In genomic region chr5:72505740-72506139, GRCm38 (mm10) we compare ENCODE assay signal across 9 mouse cellular contexts. TPM values are rescaled to one million over a fixed set of nuclear protein-coding genes. Genes with fewer than 3 reads are reported as not detected.
DNase-seq lines count a peak whose midpoint lies in the region; ATAC-seq and TF ChIP-seq lines count a peak whose summit lies in the region.
"Had no signal": no experiment of that assay in that cellular context is flagged by ENCODE, and none has a peak within 500 bp of the region (broad histone marks: within the 10 kb centered on the region; RNA-seq: fewer than 3 reads in every experiment).

No protein-coding gene starts in this region.

- H3K4me3 ChIP-seq in embryonic facial prominence, embryonic 11.5 days (ENCODE audit: low read depth, low read length): no peak overlapping the region
- no peak overlapping the region for H3K4me3 ChIP-seq in embryonic facial prominence, embryonic 10.5 days
- H3K4me3 ChIP-seq in liver, adult 2 months (ENCODE audit: insufficient read depth, low read depth, low read length): no peak overlapping the region
- H3K4me3 ChIP-seq in liver, embryonic 12.5 days: no peak overlapping the region
- H3K4me3 ChIP-seq: lung, embryonic 15.5 days had no signal

- H3K4me2 ChIP-seq in embryonic facial prominence, embryonic 11.5 days (ENCODE audit: low read depth, low read length): no peak overlapping the region
- H3K4me2 ChIP-seq in liver, embryonic 12.5 days: no peak overlapping the region
- H3K4me2 ChIP-seq: lung, embryonic 15.5 days had no signal

- WGBS in embryonic facial prominence, embryonic 11.5 days: 76% methylated on average over 5 of the region's 5 CpGs
- WGBS in embryonic facial prominence, embryonic 10.5 days: 72% methylated on average over 5 of the region's 5 CpGs
- WGBS in liver, adult 2 months: 63% methylated on average over 5 of the region's 5 CpGs
- WGBS in liver, embryonic 12.5 days (ENCODE audit: insufficient replicate concordance): 59% methylated on average over 5 of the region's 5 CpGs

- no peak overlapping the region for H3K27ac ChIP-seq in embryonic facial prominence, embryonic 11.5 days (replicated peaks; ENCODE audit: low read depth, low read length)
- no peak overlapping the region for H3K27ac ChIP-seq in embryonic facial prominence, embryonic 10.5 days (replicated peaks)
- H3K27ac ChIP-seq in liver, adult 2 months (replicated peaks; ENCODE audit: insufficient read depth, low read depth, low read length): no peak overlapping the region
- no peak overlapping the region for H3K27ac ChIP-seq in liver, embryonic 12.5 days
- H3K27ac ChIP-seq: lung, embryonic 15.5 days had no signal

- H3K9ac ChIP-seq in embryonic facial prominence, embryonic 11.5 days (replicated peaks; ENCODE audit: low read length): no peak overlapping the region
- no peak overlapping the region for H3K9ac ChIP-seq in liver, adult 2 months (ENCODE audit: low read depth, low read length)
- H3K9ac ChIP-seq in liver, embryonic 12.5 days: no peak overlapping the region
- H3K9ac ChIP-seq: lung, embryonic 15.5 days had no signal

- TF ChIP-seq CTCF in liver, adult 2 months (IDR thresholded peaks at IDR 0.05; ENCODE audit: low read depth, low read length): peak; percentile 34; the same call in 1 of the 2 replicates

- no peaks in the 10 kb centered on the region; the same call in 1 of the 2 replicates for H3K4me1 ChIP-seq in embryonic facial prominence, embryonic 11.5 days (ENCODE audit: control insufficient read depth, insufficient read depth, low read length)
- peaks cover 14% of the 10 kb centered on the region for H3K4me1 ChIP-seq in embryonic facial prominence, embryonic 10.5 days
- H3K4me1 ChIP-seq in liver, adult 2 months (ENCODE audit: control insufficient read depth, insufficient read depth, low read length): peaks cover 6% of the 10 kb centered on the region; the same call in 1 of the 2 replicates
- peaks cover 11% of the 10 kb centered on the region; the same call in 1 of the 2 replicates for H3K4me1 ChIP-seq in liver, embryonic 12.5 days

- no peaks in the 10 kb centered on the region for H3K9me3 ChIP-seq in embryonic facial prominence, embryonic 11.5 days (replicated peaks; ENCODE audit: control insufficient read depth, low read length)
- no peaks in the 10 kb centered on the region for H3K9me3 ChIP-seq in embryonic facial prominence, embryonic 10.5 days
- H3K9me3 ChIP-seq in liver, embryonic 12.5 days (replicated peaks): no peaks in the 10 kb centered on the region
- H3K9me3 ChIP-seq: lung, embryonic 15.5 days had no signal

- no peaks in the 10 kb centered on the region for H3K79me2 ChIP-seq in liver, adult 2 months (ENCODE audit: control insufficient read depth, insufficient read depth, low read length)

- peak; percentile 58 for DNase-seq in embryonic facial prominence, embryonic 11.5 days (ENCODE audit: low spot score)
- DNase-seq in embryonic facial prominence, embryonic 10.5 days (ENCODE audit: low spot score): no peak
- peak; percentile 62 for DNase-seq in liver, adult 2 months (ENCODE audit: extremely low read depth, low read depth, low spot score)
- peak; percentile 15 for DNase-seq in neural tube, embryonic 10.5 days (ENCODE audit: extremely low spot score, low spot score)
- DNase-seq in right cerebral cortex, postnatal 36 days (ENCODE audit: low spot score in 2 of 2): no peak
- DNase-seq in spleen, postnatal 4 days (ENCODE audit: low spot score in 2 of 2): no peak

- peaks cover 17% of the 10 kb centered on the region for H3K27me3 ChIP-seq in embryonic facial prominence, embryonic 11.5 days (ENCODE audit: control insufficient read depth, insufficient read depth, low read length)
- peaks cover 49% of the 10 kb centered on the region for H3K27me3 ChIP-seq in embryonic facial prominence, embryonic 10.5 days (replicated peaks; ENCODE audit: low read depth, poor library complexity, severe bottlenecking)
- no peaks in the 10 kb centered on the region for H3K27me3 ChIP-seq in liver, adult 2 months (ENCODE audit: control insufficient read depth, insufficient read depth, low read length)
- peaks cover 45% of the 10 kb centered on the region for H3K27me3 ChIP-seq in liver, embryonic 12.5 days (replicated peaks)

- TF ChIP-seq POLR2A in liver, adult 2 months (IDR thresholded peaks at IDR 0.05; ENCODE audit: extremely low read depth, insufficient read depth, low read length): no peak

- H3K36me3 ChIP-seq in embryonic facial prominence, embryonic 11.5 days (replicated peaks; ENCODE audit: control insufficient read depth, insufficient read depth, low read depth, low read length): no peaks in the 10 kb centered on the region
- H3K36me3 ChIP-seq in embryonic facial prominence, embryonic 10.5 days (replicated peaks): peaks cover under 1% of the 10 kb centered on the region; the same call in 1 of the 2 replicates
- H3K36me3 ChIP-seq in liver, adult 2 months (ENCODE audit: control insufficient read depth, insufficient read depth, low read length): no peaks in the 10 kb centered on the region
- no peaks in the 10 kb centered on the region for H3K36me3 ChIP-seq in liver, embryonic 12.5 days
- H3K36me3 ChIP-seq: lung, embryonic 15.5 days had no signal

- ATAC-seq in embryonic facial prominence, embryonic 11.5 days (replicated peaks; ENCODE audit: insufficient number of reproducible peaks, low FRiP score, low TSS enrichment, low read depth): no peak
- no peak for ATAC-seq in liver, embryonic 12.5 days
- peak; percentile 51; the same call in 1 of the 2 replicates for ATAC-seq in common myeloid progenitor, adult 5-6 weeks (replicated peaks; ENCODE audit: low read depth, poor library complexity, severe bottlenecking)

RNA-seq across cellular contexts. Expression of gene Corin, which starts 1.5 kb away (rescaled TPM):
- 4.0 and 4.2 TPM in 2 replicates for polyA plus RNA-seq in embryonic facial prominence, embryonic 11.5 days (2014; fragmentation: Nextera tagmentation; extraction: Ambion mirVana)
- 1.4 and 1.9 TPM in 2 replicates for polyA plus RNA-seq in embryonic facial prominence, embryonic 10.5 days (2016; fragmentation: Nextera tagmentation; extraction: Ambion mirVana)
- 0.13 and 0.46 TPM in 2 replicates for total RNA-seq in liver, adult 2 months (2014; rRNA removed)
- 0.10 TPM in 1 of 2 replicates, not detected in the other for polyA plus RNA-seq in liver, adult 2 months (2012; rRNA removed)
- polyA plus RNA-seq in liver, embryonic 12.5 days (2016; fragmentation: Nextera tagmentation; extraction: Ambion mirVana): 0.54 and 0.57 TPM in 2 replicates
- not detected in 2 replicates for total RNA-seq in common myeloid progenitor, adult 5-6 weeks (2017)

RNA-seq across cellular contexts. Expression of gene Nfxl1, which starts 53.7 kb away (rescaled TPM):
- 28.6 and 30.5 TPM in 2 replicates for polyA plus RNA-seq in embryonic facial prominence, embryonic 11.5 days (2014; fragmentation: Nextera tagmentation; extraction: Ambion mirVana)
- 19.3 and 20.5 TPM in 2 replicates for polyA plus RNA-seq in embryonic facial prominence, embryonic 10.5 days (2016; fragmentation: Nextera tagmentation; extraction: Ambion mirVana)
- total RNA-seq in liver, adult 2 months (2014; rRNA removed): 6.9 and 9.7 TPM in 2 replicates
- 3.3 and 6.0 TPM in 2 replicates for polyA plus RNA-seq in liver, adult 2 months (2012; rRNA removed)
- 9.2 and 11.3 TPM in 2 replicates for polyA plus RNA-seq in liver, embryonic 12.5 days (2016; fragmentation: Nextera tagmentation; extraction: Ambion mirVana)
- 13.4 and 28.5 TPM in 2 replicates for total RNA-seq in common myeloid progenitor, adult 5-6 weeks (2017)

Comparison
In these comparisons a context has a peak if more than half of its experiments do, and no peak if none do; other contexts are left out.
1. DNase-seq: peak in embryonic facial prominence, embryonic 11.5 days (single experiment), liver, adult 2 months (single experiment) and neural tube, embryonic 10.5 days (single experiment); none in embryonic facial prominence, embryonic 10.5 days (single experiment), right cerebral cortex, postnatal 36 days (0 of 2) and spleen, postnatal 4 days (0 of 2).